Mouse (Mus musculus): ENCODE measurements around the gene Rnf144b. TPM values are rescaled to one million over a fixed set of nuclear protein-coding genes. Genes with fewer than 3 reads are reported as not detected.
A peak's percentile ranks its signal among the peaks of the same experiment; 100 is the strongest.

Rnf144b gene
- polyA plus RNA-seq, 1 experiment, result 2.2 TPM

DNA sequence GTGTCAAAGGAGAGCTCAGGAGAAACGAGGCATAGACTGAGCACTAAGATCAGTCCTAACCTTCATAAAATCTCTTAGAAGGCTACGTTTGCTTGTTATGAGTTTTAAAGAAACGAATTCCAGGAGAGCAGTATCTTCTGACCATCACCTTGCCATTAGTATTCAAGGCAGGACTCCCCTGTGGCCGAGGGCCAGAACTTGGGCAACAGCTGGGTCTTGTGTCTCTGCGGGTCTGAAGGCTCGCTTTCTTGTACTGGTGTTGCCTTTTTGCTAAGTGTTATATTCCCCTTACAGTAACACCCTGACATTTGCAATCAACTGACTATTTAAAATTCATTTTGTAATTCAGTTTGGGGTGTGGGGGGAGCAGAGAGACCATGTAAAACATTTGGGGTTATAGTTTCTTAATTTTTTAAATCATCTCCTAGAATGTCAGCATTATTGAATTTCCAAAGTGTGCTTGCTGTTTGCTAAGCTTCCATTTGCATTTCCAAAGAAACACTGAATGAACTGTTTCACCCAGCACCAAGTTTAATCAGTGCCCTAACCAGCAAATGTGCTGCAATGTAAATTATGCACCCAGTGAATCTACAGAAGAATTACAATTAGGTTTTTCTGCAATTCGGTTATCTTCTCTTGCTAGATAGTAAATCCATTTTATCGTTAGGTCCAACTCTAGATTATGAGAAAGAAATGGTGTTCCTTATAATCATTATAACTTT lies 126.0 kb downstream of the Rnf144b start:
- no peak for TF ChIP-seq CTCF (IDR thresholded peaks at IDR 0.05; ENCODE audit: borderline replicate concordance, extremely low read depth, insufficient read depth, insufficient read length)
- peak; percentile 84 for DNase-seq (ENCODE audit: low read depth)

DNA sequence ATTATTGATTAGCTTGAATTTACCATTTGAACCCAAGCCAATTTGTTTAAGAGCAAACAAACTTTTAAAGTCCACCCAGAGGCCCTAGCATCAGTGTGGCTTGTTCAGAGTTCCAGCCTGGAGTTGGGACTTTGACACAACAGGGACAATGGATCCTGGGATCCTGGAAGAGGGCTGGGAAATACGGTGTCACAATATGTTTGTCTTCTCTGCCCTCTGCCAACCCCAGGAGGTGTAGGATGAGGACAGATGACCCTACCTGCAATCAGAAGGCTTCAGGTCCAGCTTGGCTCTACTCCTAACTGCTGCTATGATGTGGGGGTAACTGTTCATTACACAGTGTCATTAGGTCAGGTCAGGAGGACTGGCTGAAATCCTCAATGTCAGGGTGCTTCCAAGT lies 128.2 kb downstream of the Rnf144b start:
- no peak for TF ChIP-seq POLR2A (IDR thresholded peaks at IDR 0.05; ENCODE audit: borderline replicate concordance, extremely low read depth, insufficient read depth, insufficient read length, poor library complexity, severe bottlenecking)
- no peak for TF ChIP-seq CTCF (IDR thresholded peaks at IDR 0.05; ENCODE audit: borderline replicate concordance, extremely low read depth, insufficient read depth, insufficient read length)
- no peak for DNase-seq (ENCODE audit: low read depth)

DNA sequence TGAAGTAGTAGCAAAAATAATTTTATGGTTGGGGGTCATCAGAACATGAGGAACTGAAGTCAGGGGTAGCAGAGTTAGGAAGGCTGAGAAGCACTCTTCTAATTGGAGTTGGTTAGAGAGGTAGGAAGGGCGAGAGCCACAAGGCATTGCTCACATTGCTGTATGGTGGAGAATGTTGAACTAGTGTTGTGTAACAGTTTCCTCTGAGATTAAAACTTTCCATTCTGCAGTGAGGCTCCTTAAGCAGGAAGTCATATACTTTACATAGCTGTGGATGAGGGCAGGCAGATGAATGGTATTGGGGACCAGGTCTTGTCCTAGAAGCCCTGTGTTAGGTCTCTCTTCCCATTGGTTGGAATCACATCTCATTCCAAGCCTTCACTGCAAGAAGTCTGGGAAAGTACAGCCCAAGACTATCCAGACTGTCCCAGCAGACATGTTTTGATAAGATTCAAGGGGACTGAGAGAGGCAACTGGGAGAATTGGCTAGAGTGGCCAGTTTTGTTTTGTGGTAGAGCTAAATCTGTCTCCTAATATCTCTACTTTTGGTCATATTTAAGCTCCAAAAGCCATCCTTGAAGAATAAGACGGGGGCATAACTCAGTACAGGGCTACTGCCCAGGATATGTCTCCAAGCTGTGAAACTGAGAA lies 128.8 kb downstream of the Rnf144b start:
- DNase-seq (ENCODE audit: low read depth), result no peak
- TF ChIP-seq POLR2A (IDR thresholded peaks at IDR 0.05; ENCODE audit: borderline replicate concordance, extremely low read depth, insufficient read depth, insufficient read length, poor library complexity, severe bottlenecking), result no peak
- TF ChIP-seq CTCF (IDR thresholded peaks at IDR 0.05; ENCODE audit: borderline replicate concordance, extremely low read depth, insufficient read depth, insufficient read length), result no peak

DNA sequence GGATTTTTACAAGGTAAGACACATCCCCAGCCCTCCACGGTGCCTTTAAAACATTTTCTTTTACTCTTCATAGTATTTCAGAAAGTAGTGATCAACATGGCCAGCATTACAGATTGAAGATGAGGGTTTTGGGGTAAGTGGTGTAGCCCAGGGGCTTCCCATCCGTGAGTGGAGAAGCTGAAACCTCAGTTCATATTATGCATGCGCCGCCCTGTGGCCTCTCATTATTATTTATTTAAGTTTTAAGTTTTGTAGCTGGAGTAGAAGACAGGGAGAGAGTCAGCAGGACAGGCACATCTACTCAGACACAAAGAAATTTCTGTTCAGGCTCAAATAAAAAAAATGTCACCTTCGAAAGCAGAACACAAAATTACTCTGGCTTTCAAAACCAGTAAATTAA lies 131.3 kb downstream of the Rnf144b start:
- DNase-seq (ENCODE audit: low read depth), result no peak
- TF ChIP-seq POLR2A (IDR thresholded peaks at IDR 0.05; ENCODE audit: borderline replicate concordance, extremely low read depth, insufficient read depth, insufficient read length, poor library complexity, severe bottlenecking), result no peak
- TF ChIP-seq CTCF (IDR thresholded peaks at IDR 0.05; ENCODE audit: borderline replicate concordance, extremely low read depth, insufficient read depth, insufficient read length), result no peak

DNA sequence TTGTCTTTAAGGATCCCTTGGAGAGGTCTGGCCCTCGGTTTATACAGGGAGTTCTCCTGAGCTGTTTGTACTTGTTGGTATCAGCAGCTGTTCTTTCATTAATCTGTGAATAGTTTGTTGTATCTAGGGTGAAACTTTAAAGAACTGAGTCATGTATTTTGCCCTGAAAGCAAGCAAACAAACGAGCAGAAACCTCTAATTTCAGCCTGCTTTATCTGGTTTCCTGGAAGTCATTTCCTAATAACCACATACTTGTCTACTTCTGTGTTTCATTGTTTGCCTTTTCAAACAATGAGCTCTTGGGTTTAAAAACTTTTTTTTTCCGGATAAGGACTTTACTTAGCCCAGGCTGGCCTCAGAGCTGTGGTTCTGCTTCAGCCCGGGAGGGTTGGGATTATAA lies 136.8 kb downstream of the Rnf144b start:
- TF ChIP-seq CTCF (IDR thresholded peaks at IDR 0.05; ENCODE audit: borderline replicate concordance, extremely low read depth, insufficient read depth, insufficient read length), result no peak
- DNase-seq (ENCODE audit: low read depth), result no peak

DNA sequence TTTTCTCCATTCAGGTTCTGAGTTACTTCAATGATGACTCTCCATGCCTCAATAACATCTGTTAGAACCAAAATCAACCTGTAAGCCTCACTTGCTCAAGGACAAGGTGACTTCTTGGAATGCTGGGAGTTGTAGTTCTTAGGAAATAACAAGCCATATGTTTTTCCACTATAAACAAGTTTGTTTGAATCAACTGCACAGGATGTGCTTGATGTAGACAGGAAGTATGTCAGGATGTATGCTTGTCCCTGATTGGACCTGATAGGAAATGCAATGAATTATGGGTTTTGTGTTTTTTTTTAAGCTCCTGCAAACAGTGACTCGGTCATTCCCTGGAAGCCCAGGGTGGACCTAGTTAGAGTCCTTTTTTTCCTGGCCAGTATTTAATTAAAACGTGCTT lies 139.5 kb downstream of the Rnf144b start:
- peak; percentile 79 for DNase-seq (ENCODE audit: low read depth)

DNA sequence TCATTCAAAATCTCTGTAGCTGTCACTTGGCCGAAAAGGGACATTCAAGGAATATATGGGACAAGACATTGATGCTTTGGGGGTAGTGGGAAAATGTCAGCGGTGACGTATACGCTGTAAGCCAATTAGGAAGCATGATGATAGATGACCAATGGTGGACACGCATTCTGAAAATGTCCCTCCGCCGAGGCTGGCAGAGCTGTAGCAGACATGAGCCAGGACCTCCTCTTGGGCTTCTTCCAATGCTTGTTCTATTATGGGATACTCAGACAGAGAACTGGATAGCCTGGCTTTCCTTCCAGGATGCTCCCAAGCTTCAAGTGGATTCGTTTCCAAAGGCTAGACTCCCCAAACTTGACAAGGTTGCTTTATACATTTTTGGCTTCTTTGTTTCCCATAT lies 141.9 kb downstream of the Rnf144b start:
- no peak for DNase-seq (ENCODE audit: low read depth)
- TF ChIP-seq POLR2A (IDR thresholded peaks at IDR 0.05; ENCODE audit: borderline replicate concordance, extremely low read depth, insufficient read depth, insufficient read length, poor library complexity, severe bottlenecking) (no peak), CTCF (IDR thresholded peaks at IDR 0.05; ENCODE audit: borderline replicate concordance, extremely low read depth, insufficient read depth, insufficient read length) (no peak)

More for the DNA sequence above, 139.5 kb downstream of the Rnf144b start:
- TF ChIP-seq CTCF (IDR thresholded peaks at IDR 0.05; ENCODE audit: borderline replicate concordance, extremely low read depth, insufficient read depth, insufficient read length) (no peak), POLR2A (IDR thresholded peaks at IDR 0.05; ENCODE audit: borderline replicate concordance, extremely low read depth, insufficient read depth, insufficient read length, poor library complexity, severe bottlenecking) (no peak)

DNA sequence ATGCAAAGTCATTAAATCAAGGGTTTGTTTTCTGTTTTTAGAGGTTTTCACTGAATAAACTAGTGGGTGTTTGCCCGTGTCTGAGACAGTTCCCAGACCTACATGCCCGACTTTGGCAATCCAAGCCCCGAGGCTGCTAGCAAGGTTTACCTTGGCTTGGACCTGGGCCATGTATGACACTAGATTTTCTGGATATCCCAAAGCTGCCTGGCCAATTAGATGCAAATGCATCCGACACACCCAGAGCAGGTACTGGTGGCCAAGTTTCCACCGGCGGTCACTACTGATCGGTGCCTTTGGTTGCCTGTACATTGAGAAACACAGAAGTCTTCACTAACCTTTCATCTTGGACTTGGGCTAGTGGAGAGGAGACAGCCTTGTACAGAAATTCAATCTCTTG lies 144.0 kb downstream of the Rnf144b start:
- no peak for TF ChIP-seq CTCF (IDR thresholded peaks at IDR 0.05; ENCODE audit: borderline replicate concordance, extremely low read depth, insufficient read depth, insufficient read length)
- no peak for TF ChIP-seq POLR2A (IDR thresholded peaks at IDR 0.05; ENCODE audit: borderline replicate concordance, extremely low read depth, insufficient read depth, insufficient read length, poor library complexity, severe bottlenecking)
- DNase-seq (ENCODE audit: low read depth), result no peak

DNA sequence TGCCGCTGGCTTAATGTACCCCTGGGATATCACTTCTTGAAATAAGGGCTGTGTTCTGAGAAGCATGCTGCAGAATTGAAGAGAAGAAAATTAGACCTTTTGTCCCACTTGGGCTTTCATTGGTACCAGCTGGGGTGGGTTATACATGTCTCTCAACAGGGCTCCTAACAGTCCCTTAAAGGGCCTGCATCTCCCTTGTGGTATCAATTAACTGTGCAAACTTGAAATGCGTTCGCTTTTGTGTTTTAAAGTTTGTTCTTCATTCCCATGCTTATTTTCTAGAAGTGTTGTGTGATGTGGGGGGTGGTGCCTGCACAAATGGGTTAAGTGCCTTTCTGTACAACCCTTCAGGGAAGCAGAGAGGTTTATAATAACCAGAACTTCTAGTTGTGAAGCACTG lies 145.8 kb downstream of the Rnf144b start:
- TF ChIP-seq POLR2A (IDR thresholded peaks at IDR 0.05; ENCODE audit: borderline replicate concordance, extremely low read depth, insufficient read depth, insufficient read length, poor library complexity, severe bottlenecking) (no peak), CTCF (IDR thresholded peaks at IDR 0.05; ENCODE audit: borderline replicate concordance, extremely low read depth, insufficient read depth, insufficient read length) (no peak)
- DNase-seq (ENCODE audit: low read depth), result peak; percentile 68

DNA sequence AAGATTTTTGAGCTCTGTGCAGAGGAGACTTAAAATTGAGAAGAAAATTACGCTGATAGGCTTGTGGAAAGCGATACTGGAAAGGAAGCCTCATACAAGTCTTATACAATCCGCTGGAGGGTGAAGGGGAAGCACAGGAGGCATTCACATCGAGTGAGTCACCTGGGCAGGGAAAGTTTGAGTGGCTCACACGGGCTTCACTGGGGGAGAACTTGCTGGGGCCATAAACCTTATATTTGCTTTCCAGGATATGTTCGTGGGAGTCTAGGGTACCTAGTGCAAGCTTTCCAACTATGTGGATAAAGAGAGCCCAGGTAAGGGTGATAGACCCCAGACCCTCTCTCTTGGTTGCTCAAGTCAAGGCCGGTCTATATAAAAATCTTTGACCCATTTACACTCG lies 150.5 kb downstream of the Rnf144b start:
- TF ChIP-seq CTCF (IDR thresholded peaks at IDR 0.05; ENCODE audit: borderline replicate concordance, extremely low read depth, insufficient read depth, insufficient read length), result no peak
- TF ChIP-seq POLR2A (IDR thresholded peaks at IDR 0.05; ENCODE audit: borderline replicate concordance, extremely low read depth, insufficient read depth, insufficient read length, poor library complexity, severe bottlenecking), result no peak
- DNase-seq (ENCODE audit: low read depth), result no peak

DNA sequence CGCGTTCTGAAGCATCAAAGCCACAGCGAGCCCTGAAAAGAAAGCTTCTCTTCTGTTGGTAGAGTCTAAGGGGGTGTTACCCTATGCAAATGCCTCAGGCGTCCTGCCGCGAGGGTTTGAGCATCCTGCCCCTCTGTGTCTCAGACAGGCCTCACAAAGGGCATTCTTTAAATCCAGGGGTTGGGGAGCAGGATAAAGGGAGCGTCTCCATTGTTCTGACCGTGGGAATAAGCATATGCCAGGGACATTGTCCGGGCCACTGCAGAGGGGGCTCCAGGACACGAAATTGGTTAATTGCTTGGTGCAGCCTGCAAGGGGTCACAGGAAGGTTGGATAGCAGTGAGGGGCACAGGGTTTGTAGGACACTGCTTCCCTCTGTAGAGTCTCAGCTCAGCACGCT lies 151.0 kb downstream of the Rnf144b start:
- DNase-seq (ENCODE audit: low read depth), result peak; percentile 73
- TF ChIP-seq CTCF (IDR thresholded peaks at IDR 0.05; ENCODE audit: borderline replicate concordance, extremely low read depth, insufficient read depth, insufficient read length) (no peak), POLR2A (IDR thresholded peaks at IDR 0.05; ENCODE audit: borderline replicate concordance, extremely low read depth, insufficient read depth, insufficient read length, poor library complexity, severe bottlenecking) (no peak)

DNA sequence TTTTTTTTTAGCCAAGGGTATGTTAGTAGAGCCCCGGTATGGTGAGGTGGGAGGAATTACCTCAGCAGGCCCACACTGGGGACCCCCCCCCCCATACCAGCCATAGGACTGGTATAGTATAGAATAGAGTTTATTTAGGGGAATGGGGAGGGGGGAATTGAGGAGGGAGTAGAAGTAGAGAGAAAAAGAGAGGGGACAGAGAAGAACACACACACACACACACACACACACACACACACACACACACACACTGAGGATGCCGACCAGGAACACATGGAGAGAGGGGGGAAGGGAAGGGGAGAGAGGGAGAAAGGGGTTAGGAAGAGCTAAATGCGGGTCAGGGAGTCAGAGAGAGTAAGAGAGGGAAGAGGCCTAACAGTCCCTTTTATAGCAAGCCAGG lies 151.7 kb downstream of the Rnf144b start:
- no peak for TF ChIP-seq POLR2A (IDR thresholded peaks at IDR 0.05; ENCODE audit: borderline replicate concordance, extremely low read depth, insufficient read depth, insufficient read length, poor library complexity, severe bottlenecking)
- TF ChIP-seq CTCF (IDR thresholded peaks at IDR 0.05; ENCODE audit: borderline replicate concordance, extremely low read depth, insufficient read depth, insufficient read length), result no peak
- DNase-seq (ENCODE audit: low read depth), result no peak

All from brain, embryonic 14.5 days (tissue).